Mouse (Mus musculus) midbrain, embryonic 13.5 days (tissue): Measurements from ENCODE around the gene Xpnpep1. TPM values are rescaled to one million over a fixed set of nuclear protein-coding genes. Genes with fewer than 3 reads are reported as not detected.
A peak's percentile ranks its signal among the peaks of the same experiment; 100 is the strongest.

Experiments used
- ATAC-seq: fragments of 200-750 bp; cut with Nextera tagmentation; 2 replicates; pipeline ENCODE4 v1.8.0; 2017; ENCODE audit warnings: mild to moderate bottlenecking, moderate TSS enrichment, moderate library complexity
- H3K27ac ChIP-seq: fragments of 300-500 bp; sonication (generic); 2 replicates; pipeline ENCODE4 v1.5.1; 2015; ENCODE audit warnings: inconsistent platforms, mild to moderate bottlenecking, moderate library complexity
- H3K27me3 ChIP-seq: fragments of 300-500 bp; sonication (generic); 2 replicates; pipeline ENCODE4 v1.6.1; 2015; ENCODE audit warnings: mild to moderate bottlenecking, inconsistent platforms
- H3K36me3 ChIP-seq: fragments of 300-500 bp; sonication (generic); 2 replicates; pipeline ENCODE4 v1.6.1; 2015; ENCODE audit warnings: mild to moderate bottlenecking, inconsistent platforms
- H3K4me1 ChIP-seq: fragments of 300-500 bp; sonication (generic); replicated peaks from 2 replicates; pipeline ENCODE4 v1.6.1; 2015; ENCODE audit warnings: inconsistent platforms
- H3K4me2 ChIP-seq: fragments of 300-500 bp; sonication (generic); replicated peaks from 2 replicates; pipeline ENCODE4 v1.6.1; 2015; ENCODE audit warnings: moderate library complexity, mild to moderate bottlenecking, inconsistent platforms
- H3K4me3 ChIP-seq: fragments of 300-500 bp; sonication (generic); replicated peaks from 2 replicates; pipeline ENCODE4 v1.5.1; 2015; ENCODE audit warnings: mild to moderate bottlenecking, inconsistent platforms
- H3K9ac ChIP-seq: fragments of 300-500 bp; sonication (generic); replicated peaks from 2 replicates; pipeline ENCODE4 v1.6.1; 2015; ENCODE audit warnings: mild to moderate bottlenecking, inconsistent platforms
- H3K9me3 ChIP-seq: fragments of 300-500 bp; sonication (generic); 2 replicates; pipeline ENCODE4 v1.6.1; 2016; ENCODE audit warnings: mild to moderate bottlenecking, inconsistent platforms
- WGBS: fragments of 180-500 bp; shearing (Covaris S2); methylation state at CpG from one replicate; pipeline ENCODE4 v1.1.7; 2015; 5-methylcytosine and 5-hydroxymethylcytosine counted together
- polyA plus RNA-seq: library from polyadenylated mRNA; unstranded; fragments of >200 nt; fragmentation: Nextera tagmentation; extraction: Ambion mirVana; gene quantifications from 2 replicates; pipeline ENCODE4 v1.2.1, GENCODE M21; 2015

The Xpnpep1 gene
- polyA plus RNA-seq, 1 experiment from 2014 or later, result 121 TPM

GRCm38 (mm10) chr19:53062046-53062445 is 22.0 kb upstream of the Xpnpep1 start:
- no peaks in the 10 kb centered on the region for H3K9me3 ChIP-seq
- no peak overlapping the region for H3K9ac ChIP-seq
- 44% methylated on average over 3 of the region's 3 CpGs for WGBS
- no peak overlapping the region for H3K4me2 ChIP-seq
- no peaks in the 10 kb centered on the region for H3K27me3 ChIP-seq
- H3K4me1 ChIP-seq, result no peaks in the 10 kb centered on the region
- no peak for ATAC-seq
- H3K4me3 ChIP-seq, result no peak overlapping the region
- no peaks in the 10 kb centered on the region for H3K36me3 ChIP-seq
- no peak overlapping the region for H3K27ac ChIP-seq

DNA sequence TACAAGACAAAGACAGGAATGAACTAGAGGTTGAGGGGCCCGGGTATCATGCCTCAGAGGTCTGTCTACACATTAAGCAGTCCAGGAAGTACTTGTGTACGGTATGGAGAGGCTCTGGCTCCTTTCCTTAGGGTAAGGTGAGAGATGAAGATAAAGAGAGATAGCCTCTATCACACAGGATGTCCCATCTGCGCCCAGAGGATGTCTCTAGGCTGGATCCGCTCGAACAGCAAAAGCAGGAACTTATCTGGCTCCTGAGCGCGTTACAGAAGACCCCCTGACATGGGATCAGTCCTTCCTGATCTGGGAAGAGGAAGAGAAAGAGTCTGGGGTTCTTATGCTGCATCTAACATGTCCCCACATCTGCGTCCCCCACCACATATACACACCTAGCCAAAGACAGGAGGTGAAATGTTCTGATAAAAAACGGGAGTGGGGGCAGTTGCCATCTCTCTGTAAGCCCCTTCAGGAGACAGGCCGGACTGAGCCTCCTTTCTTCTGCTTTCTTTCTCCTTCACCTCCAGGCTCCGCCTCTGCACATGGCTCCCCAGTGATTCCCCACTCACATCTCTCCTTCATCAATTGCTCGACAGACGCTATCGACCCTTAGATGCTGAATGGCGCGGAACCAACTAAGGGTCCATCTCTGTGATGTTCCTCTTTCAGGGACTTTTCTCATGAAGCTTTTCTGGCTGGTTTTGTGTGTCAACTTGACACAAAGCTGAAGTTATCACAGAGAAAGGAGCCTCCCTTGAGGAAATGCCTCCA is 19.5 kb upstream of the Xpnpep1 start:
- WGBS, result 89% methylated on average over 16 of the region's 16 CpGs
- Histone ChIP-seq H3K9me3 (no peaks in the 10 kb centered on the region), H3K27ac (no peak overlapping the region), H3K4me1 (no peaks in the 10 kb centered on the region), H3K36me3 (no peaks in the 10 kb centered on the region), H3K9ac (no peak overlapping the region), H3K27me3 (no peaks in the 10 kb centered on the region), H3K4me2 (no peak overlapping the region), H3K4me3 (no peak overlapping the region)
- ATAC-seq, result no peak

DNA sequence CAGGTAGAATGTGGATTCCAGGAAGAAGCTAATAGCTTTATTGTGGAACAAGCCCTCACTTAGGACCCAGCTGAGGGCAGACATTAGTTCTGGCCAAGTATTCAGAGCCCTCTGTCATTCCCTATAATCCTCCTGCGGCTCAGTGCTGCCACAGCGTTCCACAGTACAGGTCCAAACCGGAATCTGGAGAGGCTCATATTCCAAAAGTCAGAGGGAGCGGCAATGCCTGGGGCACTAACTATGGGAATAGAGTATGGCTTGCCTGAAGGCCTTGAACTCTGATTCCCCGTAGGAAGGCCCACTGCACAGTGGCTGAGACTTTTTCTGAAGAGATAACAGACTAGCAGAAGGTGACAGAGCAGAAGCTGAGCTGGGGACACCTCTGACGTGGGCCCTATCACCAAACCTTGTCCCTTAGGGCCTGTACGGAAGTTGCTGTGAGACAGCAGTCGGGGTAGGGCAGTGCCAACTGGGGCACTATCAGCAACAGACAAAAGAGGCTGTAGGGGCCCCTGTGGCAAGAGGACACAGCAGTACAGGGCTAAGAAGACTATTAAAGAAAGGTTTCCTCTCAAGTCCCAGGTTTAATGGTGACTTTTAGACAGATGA is 18.8 kb upstream of the Xpnpep1 start:
- Histone ChIP-seq H3K36me3 (no peaks in the 10 kb centered on the region), H3K27me3 (no peaks in the 10 kb centered on the region), H3K9ac (no peak overlapping the region), H3K4me2 (no peak overlapping the region), H3K4me3 (no peak overlapping the region), H3K4me1 (no peaks in the 10 kb centered on the region), H3K27ac (no peak overlapping the region), H3K9me3 (no peaks in the 10 kb centered on the region)
- ATAC-seq, result no peak
- 88% methylated on average over 8 of the region's 8 CpGs for WGBS

DNA sequence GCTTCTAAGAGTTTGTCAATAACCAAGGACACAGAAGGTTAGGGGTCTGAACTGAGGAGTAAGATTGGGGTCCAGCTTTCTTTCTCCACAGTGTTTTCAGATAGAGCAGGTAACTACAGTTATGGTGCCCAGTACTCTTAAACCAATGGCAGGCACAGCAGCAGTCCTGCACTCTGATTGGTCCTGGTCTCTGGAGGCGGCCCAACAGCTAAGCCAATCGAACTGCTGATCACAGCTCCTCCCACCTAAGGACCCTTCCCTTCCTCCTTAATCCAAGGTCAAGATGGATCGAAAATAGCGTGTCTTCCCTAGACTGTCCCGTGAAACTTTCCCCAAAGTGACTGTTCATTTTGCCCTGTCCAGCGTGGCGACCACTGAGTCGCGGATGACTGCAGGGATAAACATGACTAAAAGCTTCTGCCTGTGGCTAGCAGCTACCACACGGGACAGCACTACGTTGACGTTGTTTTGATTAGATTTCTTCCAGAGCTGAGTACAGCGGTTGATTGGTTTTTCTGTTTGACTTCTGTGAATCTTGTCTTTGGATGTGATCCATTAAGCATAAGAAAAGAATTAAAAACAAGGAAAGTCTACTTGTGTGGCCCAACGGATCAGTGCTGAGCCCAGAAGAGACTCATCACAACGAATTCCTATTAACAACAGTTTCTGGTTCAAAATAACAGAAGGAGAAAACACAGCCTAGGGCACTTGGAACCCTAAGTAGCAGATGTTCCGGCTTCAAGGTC is 18.1 kb upstream of the Xpnpep1 start:
- Histone ChIP-seq H3K4me2 (no peak overlapping the region), H3K27me3 (no peaks in the 10 kb centered on the region), H3K9ac (no peak overlapping the region), H3K4me1 (no peaks in the 10 kb centered on the region), H3K27ac (no peak overlapping the region), H3K9me3 (no peaks in the 10 kb centered on the region), H3K36me3 (no peaks in the 10 kb centered on the region), H3K4me3 (no peak overlapping the region)
- ATAC-seq, result no peak
- WGBS, result 85% methylated on average over 16 of the region's 16 CpGs

DNA sequence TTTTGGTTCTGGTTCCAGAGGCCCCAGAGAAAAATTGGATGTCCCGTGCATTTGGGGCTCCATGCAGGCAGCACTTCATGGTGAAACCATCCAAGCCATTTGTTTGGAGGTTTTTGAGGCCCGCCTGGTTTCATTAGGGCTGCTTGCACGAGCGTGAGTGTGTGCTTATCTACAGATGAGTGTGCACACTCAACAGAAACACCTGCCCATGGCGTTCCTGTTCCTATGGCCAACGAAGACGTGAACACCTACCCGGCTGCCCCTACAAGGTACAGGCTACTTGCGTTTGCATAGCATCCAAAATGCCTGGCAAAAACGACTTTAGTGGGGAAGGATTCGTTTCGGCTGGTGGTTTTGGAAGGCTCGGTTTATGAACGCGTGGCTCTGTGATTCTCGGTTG is 13.3 kb upstream of the Xpnpep1 start:
- no peak overlapping the region for H3K9ac ChIP-seq
- no peaks in the 10 kb centered on the region for H3K36me3 ChIP-seq
- ATAC-seq, result no peak
- no peak overlapping the region for H3K4me2 ChIP-seq
- no peak overlapping the region for H3K27ac ChIP-seq
- 93% methylated on average over 16 of the region's 16 CpGs for WGBS
- H3K4me3 ChIP-seq, result no peak overlapping the region
- H3K4me1 ChIP-seq, result peaks cover 7% of the 10 kb centered on the region; the same call in 1 of the 2 replicates
- no peaks in the 10 kb centered on the region for H3K27me3 ChIP-seq
- H3K9me3 ChIP-seq, result no peaks in the 10 kb centered on the region

DNA sequence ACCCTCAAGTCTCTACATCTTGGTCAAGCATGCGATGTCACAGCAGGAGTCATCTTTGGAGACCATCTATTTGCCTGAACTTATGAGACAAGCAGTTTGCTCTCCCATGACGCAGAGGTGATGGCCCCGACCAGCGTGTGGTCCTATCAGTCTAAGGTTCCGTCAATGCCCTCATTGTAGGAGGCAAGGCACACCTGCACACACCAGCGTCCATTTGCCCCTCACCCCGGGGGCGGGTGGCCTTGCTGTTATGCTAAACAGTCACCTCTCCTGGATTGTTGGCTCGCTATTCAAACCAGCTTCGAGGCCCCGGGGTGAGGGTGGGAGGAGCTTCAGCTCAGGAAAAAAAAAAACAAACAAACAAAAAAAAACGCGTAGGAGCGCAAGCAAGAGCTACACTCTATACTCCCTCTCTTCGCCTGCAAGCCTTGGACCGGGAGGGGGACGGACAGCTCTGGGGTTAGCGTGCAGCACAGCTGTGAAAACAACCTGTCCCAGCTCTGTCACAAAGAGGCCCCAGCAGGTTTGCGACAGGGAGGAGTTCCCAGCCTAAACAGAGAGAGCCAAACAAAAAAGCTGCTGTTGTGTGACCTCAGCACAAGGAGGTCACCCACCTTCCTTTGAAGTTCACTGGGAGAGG is 12.1 kb upstream of the Xpnpep1 start:
- H3K27ac ChIP-seq, result no peak overlapping the region
- H3K9me3 ChIP-seq, result no peaks in the 10 kb centered on the region
- H3K36me3 ChIP-seq, result no peaks in the 10 kb centered on the region
- peak; percentile 60; the same call in 1 of the 2 replicates for ATAC-seq
- 30% methylated on average over 19 of the region's 19 CpGs for WGBS
- peaks cover 7% of the 10 kb centered on the region; the same call in 1 of the 2 replicates for H3K4me1 ChIP-seq
- no peak overlapping the region for H3K9ac ChIP-seq
- peak overlapping the region; percentile 43 for H3K4me2 ChIP-seq
- no peak overlapping the region for H3K4me3 ChIP-seq
- H3K27me3 ChIP-seq, result no peaks in the 10 kb centered on the region

DNA sequence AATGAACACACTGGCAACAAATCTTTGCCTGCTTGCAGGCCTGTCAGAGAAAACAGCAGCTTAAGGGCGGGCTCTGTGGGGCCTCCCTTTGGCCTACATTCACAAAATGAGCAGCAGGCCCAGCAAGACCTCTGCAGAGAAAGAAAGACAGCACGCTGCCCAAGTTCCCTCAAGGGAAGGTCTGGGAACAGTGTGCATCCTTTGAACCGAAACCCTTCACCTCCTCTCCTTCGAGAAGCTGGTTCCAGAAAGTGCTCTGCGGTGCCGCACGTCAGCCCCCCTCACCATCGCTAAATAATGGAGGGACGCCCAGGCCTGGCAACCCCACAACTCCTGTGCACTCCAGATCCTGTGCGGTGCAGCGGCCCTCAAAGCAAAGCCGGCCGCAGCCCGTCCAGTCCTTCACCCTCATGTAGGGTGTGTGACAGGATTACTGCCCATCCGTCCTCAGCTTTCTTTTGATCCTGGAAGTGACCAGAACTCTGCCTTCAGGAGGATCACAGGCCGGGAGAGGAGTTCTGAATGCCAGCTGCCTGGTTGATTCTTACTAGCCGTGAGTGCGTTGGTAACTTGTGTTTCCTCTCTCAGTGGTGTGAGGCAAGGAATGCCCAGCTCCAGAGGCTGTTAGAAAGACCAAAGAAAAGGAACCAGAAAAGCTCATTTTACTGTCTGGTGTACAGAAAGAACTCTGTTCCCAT is 11.4 kb upstream of the Xpnpep1 start:
- Histone ChIP-seq H3K9ac (no peak overlapping the region), H3K4me2 (no peak overlapping the region), H3K9me3 (no peaks in the 10 kb centered on the region), H3K27me3 (no peaks in the 10 kb centered on the region), H3K27ac (0 out of 2 replicates have a peak overlapping the region, but pooled peaks have one; percentile 37), H3K4me1 (peaks cover 7% of the 10 kb centered on the region; the same call in 1 of the 2 replicates), H3K4me3 (no peak overlapping the region), H3K36me3 (no peaks in the 10 kb centered on the region)
- no peak for ATAC-seq
- WGBS, result 61% methylated on average over 18 of the region's 18 CpGs

DNA sequence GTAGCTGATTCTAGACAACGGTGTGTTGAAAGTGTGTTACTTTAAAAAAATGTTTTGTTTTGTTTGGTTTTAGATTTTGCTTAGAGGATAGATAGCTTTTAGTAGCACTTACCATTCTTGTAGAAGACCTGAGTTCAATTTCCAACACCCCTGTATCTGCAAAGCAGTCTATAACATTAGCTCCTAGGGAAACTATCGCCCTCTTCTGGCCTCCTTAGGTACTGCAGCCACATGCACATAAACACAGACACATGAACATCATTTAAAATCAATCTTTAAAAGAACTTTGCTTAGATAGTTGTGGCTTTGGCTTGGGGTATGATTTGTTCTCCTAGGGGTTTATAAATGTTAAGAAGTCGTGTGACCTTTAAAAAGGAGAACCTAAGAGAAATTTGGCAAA is 10.1 kb upstream of the Xpnpep1 start:
- Histone ChIP-seq H3K27ac (no peak overlapping the region), H3K9me3 (no peaks in the 10 kb centered on the region), H3K9ac (no peak overlapping the region), H3K27me3 (no peaks in the 10 kb centered on the region), H3K4me1 (peaks cover 7% of the 10 kb centered on the region; the same call in 1 of the 2 replicates), H3K36me3 (no peaks in the 10 kb centered on the region), H3K4me2 (no peak overlapping the region), H3K4me3 (no peak overlapping the region)
- WGBS, result 81% methylated on average over 3 of the region's 3 CpGs
- ATAC-seq, result no peak

- H3K4me1 ChIP-seq, result peaks cover 4% of the 10 kb centered on the region; the same call in 1 of the 2 replicates
- H3K27ac ChIP-seq, result no peak overlapping the region
- no peak for ATAC-seq
- no peak overlapping the region for H3K9ac ChIP-seq
- no peak overlapping the region for H3K4me3 ChIP-seq
- H3K36me3 ChIP-seq, result no peaks in the 10 kb centered on the region
- H3K27me3 ChIP-seq, result no peaks in the 10 kb centered on the region
- 94% methylated on average over 5 of the region's 5 CpGs for WGBS
- no peak overlapping the region for H3K4me2 ChIP-seq
- no peaks in the 10 kb centered on the region for H3K9me3 ChIP-seq
Observed at GRCm38 (mm10) chr19:53047208-53047607, 7.2 kb upstream of the Xpnpep1 start.

GRCm38 (mm10) chr19:53043423-53044125 is 3.6 kb upstream of the Xpnpep1 start:
- Histone ChIP-seq H3K4me2 (no peak overlapping the region), H3K4me3 (no peak overlapping the region), H3K36me3 (no peaks in the 10 kb centered on the region), H3K9ac (no peak overlapping the region), H3K4me1 (no peaks in the 10 kb centered on the region), H3K27me3 (no peaks in the 10 kb centered on the region), H3K27ac (no peak overlapping the region), H3K9me3 (no peaks in the 10 kb centered on the region)
- no peak for ATAC-seq
- 89% methylated on average over 13 of the region's 13 CpGs for WGBS

- H3K27ac ChIP-seq, result no peak overlapping the region
- ATAC-seq, result no peak
- no peak overlapping the region for H3K4me2 ChIP-seq
- peaks cover 13% of the 10 kb centered on the region for H3K4me1 ChIP-seq
- 75% methylated on average over 4 of the region's 4 CpGs for WGBS
- H3K36me3 ChIP-seq, result no peaks in the 10 kb centered on the region
- H3K4me3 ChIP-seq, result no peak overlapping the region
- H3K27me3 ChIP-seq, result no peaks in the 10 kb centered on the region
- H3K9me3 ChIP-seq, result no peaks in the 10 kb centered on the region
- no peak overlapping the region for H3K9ac ChIP-seq
Observed at GRCm38 (mm10) chr19:53041570-53041969, 1.6 kb upstream of the Xpnpep1 start.
